Mouse (Mus musculus) heart, embryonic 11.5 days (tissue): ENCODE results near the gene Apoa1. TPM values are rescaled to one million over a fixed set of nuclear protein-coding genes. Genes with fewer than 3 reads are reported as not detected.

Experiments used
- ATAC-seq: fragments of 200-750 bp; cut with Nextera tagmentation; replicated peaks from 2 replicates; pipeline ENCODE4 v1.8.0; 2017; ENCODE audit warnings: moderate library complexity; ENCODE audit not compliant: insufficient number of reproducible peaks, low FRiP score, low TSS enrichment
- H3K27ac ChIP-seq: fragments of 300-500 bp; sonication (generic); 2 replicates; pipeline ENCODE4 v1.5.1; 2014; ENCODE audit warnings: mild to moderate bottlenecking, low read depth, low read length
- H3K27me3 ChIP-seq: fragments of 300-500 bp; sonication (generic); 2 replicates; pipeline ENCODE4 v1.6.1; 2014; ENCODE audit warnings: mild to moderate bottlenecking, low read length, mixed read lengths; ENCODE audit not compliant: control insufficient read depth, insufficient read depth
- H3K36me3 ChIP-seq: fragments of 300-500 bp; sonication (generic); 2 replicates; pipeline ENCODE4 v1.6.1; 2014; ENCODE audit warnings: mild to moderate bottlenecking, low read length, moderate library complexity, mixed read lengths; ENCODE audit not compliant: control insufficient read depth, insufficient read depth
- H3K4me1 ChIP-seq: fragments of 300-500 bp; sonication (generic); 2 replicates; pipeline ENCODE4 v1.6.1; 2014; ENCODE audit warnings: low read length; ENCODE audit not compliant: control insufficient read depth, insufficient read depth
- H3K4me2 ChIP-seq: fragments of 300-500 bp; sonication (generic); 2 replicates; pipeline ENCODE4 v1.6.1; 2014; ENCODE audit warnings: mild to moderate bottlenecking, moderate library complexity
- H3K4me3 ChIP-seq: fragments of 300-500 bp; sonication (generic); 2 replicates; pipeline ENCODE4 v1.5.1; 2014; ENCODE audit warnings: low read depth, low read length
- H3K9ac ChIP-seq: fragments of 300-500 bp; sonication (generic); 2 replicates; pipeline ENCODE4 v1.6.1; 2014; ENCODE audit warnings: mild to moderate bottlenecking, low read depth, low read length, moderate library complexity
- H3K9me3 ChIP-seq: fragments of 300-500 bp; sonication (generic); replicated peaks from 2 replicates; pipeline ENCODE4 v1.6.1; 2016; ENCODE audit warnings: low read length; ENCODE audit not compliant: control insufficient read depth
- WGBS: fragments of 180-500 bp; shearing (Covaris S2); extraction: QIAGEN DNeasy Blood & Tissue Kit; methylation state at CpG from one replicate; pipeline ENCODE4 v1.1.7; 2014; ENCODE audit not compliant: insufficient replicate concordance; 5-methylcytosine and 5-hydroxymethylcytosine counted together
- polyA plus RNA-seq: library from polyadenylated mRNA; unstranded; fragments of >200 nt; fragmentation: Nextera tagmentation; extraction: Ambion mirVana; gene quantifications from 2 replicates; pipeline ENCODE4 v1.2.1, GENCODE M21; 2014

Gene Apoa1
- 5.7 and 29.6 TPM in 2 replicates for polyA plus RNA-seq

DNA sequence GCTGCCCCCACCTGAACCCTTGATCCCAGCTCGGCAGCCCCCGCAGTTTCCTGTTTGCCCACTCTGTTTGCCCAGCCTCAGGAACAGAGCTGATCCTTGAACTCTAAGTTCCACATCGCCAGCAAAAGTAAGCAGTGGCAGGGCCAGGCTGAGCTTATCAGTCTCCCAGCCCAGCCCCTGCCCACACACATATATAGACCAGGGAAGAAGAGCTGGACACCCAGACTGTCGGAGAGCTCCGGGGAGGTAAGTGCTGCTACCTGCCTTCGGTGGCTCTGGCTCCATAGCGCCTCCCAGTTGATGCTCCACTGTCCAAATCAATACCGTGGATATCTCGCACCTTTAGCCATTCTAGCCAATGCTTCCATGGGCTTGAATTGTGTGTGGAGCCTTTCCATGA, at the start of gene Apoa1:
Apoa1 (plus strand) TSS at position 90 of the 400 bp plus-strand sequence.
- H3K4me1 ChIP-seq: peaks cover 5% of the 10 kb centered on the region; the same call in 1 of the 2 replicates
- no peak within 1 kb of the TSS for H3K27ac ChIP-seq
- no peak within 1 kb of the TSS for H3K9ac ChIP-seq
- peaks cover 5% of the 10 kb centered on the region; the same call in 1 of the 2 replicates for H3K27me3 ChIP-seq
- ATAC-seq: no peak
- no peaks in the 10 kb centered on the region for H3K9me3 ChIP-seq
- WGBS: 59% methylated on average over 9 of the region's 9 CpGs
- no peak within 1 kb of the TSS for H3K4me3 ChIP-seq
- no peak within 1 kb of the TSS for H3K4me2 ChIP-seq
- H3K36me3 ChIP-seq: no peaks in the 10 kb centered on the region

DNA sequence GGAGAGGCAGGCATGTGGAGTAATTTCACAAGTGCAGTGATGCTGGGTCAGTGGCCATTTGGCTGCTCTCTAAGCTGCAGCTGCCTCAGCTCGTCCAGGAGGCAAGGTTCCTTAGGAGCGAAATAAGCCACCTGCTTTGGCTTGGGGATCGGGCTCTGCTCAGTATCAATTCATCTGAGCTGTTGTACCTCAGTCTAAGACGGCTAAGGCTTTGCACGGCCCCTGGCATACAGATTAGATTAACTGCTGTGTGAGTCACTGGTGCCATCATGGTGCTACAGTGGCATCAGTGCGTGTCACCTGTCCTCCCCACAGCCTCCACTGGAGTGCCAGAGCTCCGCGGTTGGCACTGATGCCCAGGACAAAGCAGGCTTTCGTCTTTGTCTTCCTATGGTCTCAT, 49.8 kb upstream of the Apoa1 start:
- H3K4me3 ChIP-seq: no peak overlapping the region
- H3K27me3 ChIP-seq: no peaks in the 10 kb centered on the region
- no peak overlapping the region for H3K9ac ChIP-seq
- no peak for ATAC-seq
- H3K9me3 ChIP-seq: no peaks in the 10 kb centered on the region
- H3K27ac ChIP-seq: no peak overlapping the region
- H3K4me2 ChIP-seq: no peak overlapping the region
- 85% methylated on average over 9 of the region's 9 CpGs for WGBS
- peaks cover 6% of the 10 kb centered on the region; the same call in 1 of the 2 replicates for H3K4me1 ChIP-seq
- 0 out of 2 replicates have a peak, but pooled peaks cover 4% of the 10 kb centered on the region for H3K36me3 ChIP-seq

DNA sequence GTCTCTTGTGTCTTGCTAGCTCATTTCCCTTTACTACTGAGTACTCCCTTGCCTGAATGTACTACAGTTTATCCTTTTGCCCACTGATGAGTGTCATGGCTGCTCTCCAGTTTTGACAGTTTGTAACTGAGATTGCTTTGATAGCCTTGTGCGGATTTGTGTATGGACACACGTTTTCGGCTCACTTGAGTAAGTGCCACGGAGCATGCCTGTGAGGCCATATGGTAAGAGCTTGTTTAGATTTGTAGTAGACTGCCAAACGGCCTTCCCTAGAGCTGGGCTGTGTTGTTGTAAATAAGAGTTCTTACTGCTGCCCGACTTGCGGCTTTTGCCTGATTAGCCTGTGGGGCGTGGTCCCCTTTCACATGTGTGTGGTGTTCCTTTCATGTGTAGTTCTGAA, 47.1 kb upstream of the Apoa1 start:
- ATAC-seq: no peak
- H3K27ac ChIP-seq: no peak overlapping the region
- WGBS: 75% methylated on average over 8 of the region's 8 CpGs

DNA sequence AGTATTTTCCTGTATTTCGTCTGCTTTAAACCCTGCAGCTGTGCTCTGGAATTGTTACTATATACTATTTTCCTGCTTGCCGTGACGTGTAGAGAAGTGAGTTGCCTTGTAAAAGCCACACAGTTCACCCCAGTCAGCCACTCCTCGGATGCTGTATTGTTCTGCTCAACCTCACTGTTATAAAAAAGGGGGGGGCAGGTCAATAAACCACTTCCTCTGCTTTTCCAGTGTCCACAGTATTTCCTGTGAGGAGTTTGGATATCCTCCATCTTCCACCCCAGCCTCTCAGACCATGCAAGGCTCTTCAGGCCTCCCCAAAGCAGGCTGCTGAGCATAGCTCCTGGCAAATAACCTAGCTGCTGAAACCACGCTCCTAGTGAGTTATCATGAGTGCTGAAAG, 43.8 kb upstream of the Apoa1 start:
- no peak overlapping the region for H3K4me3 ChIP-seq
- H3K4me1 ChIP-seq: peaks cover 5% of the 10 kb centered on the region; the same call in 1 of the 2 replicates
- no peaks in the 10 kb centered on the region for H3K36me3 ChIP-seq
- no peak for ATAC-seq
- WGBS: 61% methylated on average over 5 of the region's 5 CpGs
- H3K9me3 ChIP-seq: no peaks in the 10 kb centered on the region
- H3K27me3 ChIP-seq: no peaks in the 10 kb centered on the region
- H3K27ac ChIP-seq: peak overlapping the region; percentile 63; the same call in 1 of the 2 replicates
- no peak overlapping the region for H3K4me2 ChIP-seq
- no peak overlapping the region for H3K9ac ChIP-seq

More for the DNA sequence above, 47.1 kb upstream of the Apoa1 start:
- Histone ChIP-seq H3K4me3 (no peak overlapping the region), H3K4me1 (peaks cover 5% of the 10 kb centered on the region; the same call in 1 of the 2 replicates), H3K36me3 (0 out of 2 replicates have a peak, but pooled peaks cover 4% of the 10 kb centered on the region), H3K9me3 (no peaks in the 10 kb centered on the region), H3K9ac (no peak overlapping the region), H3K27me3 (no peaks in the 10 kb centered on the region), H3K4me2 (no peak overlapping the region)

DNA sequence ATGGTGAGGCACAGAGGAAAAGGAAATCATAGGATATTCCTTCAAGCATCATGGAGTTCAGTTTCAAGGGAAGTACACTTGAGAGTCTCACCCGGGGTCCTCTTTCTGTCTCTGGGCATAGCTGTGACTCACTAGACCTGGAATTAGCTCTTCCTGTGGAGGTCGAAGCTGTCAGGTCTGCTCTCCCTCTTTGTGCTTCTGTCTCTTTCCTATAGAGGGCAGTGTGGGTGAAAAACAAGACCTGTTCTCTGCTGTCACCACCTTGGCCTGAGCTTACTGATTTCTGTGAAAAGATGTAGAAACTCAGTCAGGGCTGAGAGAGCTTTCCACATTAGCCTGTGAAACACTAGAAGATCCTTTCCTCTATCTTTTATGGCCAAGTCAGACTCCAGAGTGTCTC, 43.2 kb upstream of the Apoa1 start:
- H3K4me1 ChIP-seq: peaks cover 5% of the 10 kb centered on the region; the same call in 1 of the 2 replicates
- ATAC-seq: no peak
- no peaks in the 10 kb centered on the region for H3K27me3 ChIP-seq
- no peaks in the 10 kb centered on the region for H3K36me3 ChIP-seq
- H3K4me3 ChIP-seq: no peak overlapping the region
- no peak overlapping the region for H3K4me2 ChIP-seq
- 0 out of 2 replicates have a peak overlapping the region, but pooled peaks have one; percentile 63 for H3K27ac ChIP-seq
- no peak overlapping the region for H3K9ac ChIP-seq
- WGBS: 19% methylated on average over 2 of the region's 2 CpGs
- H3K9me3 ChIP-seq: no peaks in the 10 kb centered on the region

DNA sequence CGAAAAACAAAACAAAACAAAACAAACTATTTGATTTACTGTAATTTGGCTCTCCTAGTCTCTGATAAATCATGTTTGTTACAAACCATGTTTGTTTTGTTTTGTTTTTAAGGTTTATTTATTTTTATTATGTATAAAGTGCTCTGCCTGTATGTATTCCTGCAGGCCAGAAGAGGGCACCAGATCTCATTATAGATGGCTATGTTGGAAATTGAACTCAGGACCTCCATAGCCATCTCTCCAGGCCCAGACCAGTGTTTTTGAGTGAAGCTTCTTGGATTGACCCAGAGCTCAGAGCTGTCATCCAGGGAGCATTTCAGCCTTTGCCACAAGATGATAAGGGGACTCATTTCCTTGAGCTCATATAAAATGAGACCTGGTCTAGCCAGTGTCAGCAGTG, 42.0 kb upstream of the Apoa1 start:
- no peak overlapping the region for H3K27ac ChIP-seq
- H3K27me3 ChIP-seq: no peaks in the 10 kb centered on the region
- WGBS: 81% methylated on average over 1 of the region's 1 CpGs
- H3K9ac ChIP-seq: no peak overlapping the region
- no peak overlapping the region for H3K4me2 ChIP-seq
- H3K4me3 ChIP-seq: no peak overlapping the region
- H3K4me1 ChIP-seq: peaks cover 8% of the 10 kb centered on the region
- H3K9me3 ChIP-seq: no peaks in the 10 kb centered on the region
- ATAC-seq: no peak
- H3K36me3 ChIP-seq: no peaks in the 10 kb centered on the region

DNA sequence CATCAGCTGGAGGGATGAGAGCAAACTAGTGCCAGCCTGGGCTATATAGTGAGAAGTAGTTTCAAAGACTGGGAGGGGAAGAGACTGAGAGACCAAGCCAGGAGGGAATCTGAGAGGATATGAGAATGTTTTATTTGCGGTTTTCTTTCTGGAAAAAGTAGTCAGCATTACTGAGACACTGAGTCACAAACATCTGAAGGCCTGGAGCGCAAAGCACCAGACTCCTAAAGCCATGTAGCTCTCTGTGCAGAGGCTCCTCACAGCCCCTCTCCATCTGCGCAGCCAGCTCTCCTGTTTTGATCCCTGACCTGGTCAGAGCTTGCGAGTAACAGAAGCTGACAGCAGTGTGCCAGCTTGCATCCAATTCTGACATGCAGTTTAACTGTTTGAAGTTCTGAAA, 40.0 kb upstream of the Apoa1 start:
- H3K4me1 ChIP-seq: peaks cover 8% of the 10 kb centered on the region
- no peaks in the 10 kb centered on the region for H3K27me3 ChIP-seq
- H3K27ac ChIP-seq: no peak overlapping the region
- H3K4me3 ChIP-seq: no peak overlapping the region
- H3K4me2 ChIP-seq: no peak overlapping the region
- H3K9me3 ChIP-seq: no peaks in the 10 kb centered on the region
- WGBS: 86% methylated on average over 4 of the region's 4 CpGs
- no peak for ATAC-seq
- no peaks in the 10 kb centered on the region for H3K36me3 ChIP-seq
- H3K9ac ChIP-seq: no peak overlapping the region

DNA sequence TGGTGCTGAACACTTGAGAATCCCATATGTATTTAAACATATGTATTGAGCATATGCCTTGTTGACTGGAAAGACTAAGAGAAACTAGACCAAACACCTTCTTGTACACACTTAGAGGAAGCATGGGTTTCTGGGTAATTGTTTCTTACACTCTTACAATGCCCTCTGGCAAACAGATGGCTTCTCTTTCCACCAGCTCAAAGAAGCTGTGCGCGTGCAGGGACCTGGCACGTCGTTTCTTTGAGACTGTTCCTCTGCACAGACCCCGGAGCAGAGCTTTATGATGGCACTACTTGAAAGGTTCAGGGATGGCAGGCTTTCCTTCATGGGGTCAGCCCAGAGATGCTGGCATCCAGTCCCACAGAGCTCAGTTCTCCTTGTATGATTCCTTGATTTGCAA, 39.4 kb upstream of the Apoa1 start:
- 91% methylated on average over 5 of the region's 5 CpGs for WGBS
- Histone ChIP-seq H3K4me2 (no peak overlapping the region), H3K27ac (no peak overlapping the region), H3K27me3 (no peaks in the 10 kb centered on the region), H3K9ac (no peak overlapping the region), H3K9me3 (no peaks in the 10 kb centered on the region), H3K4me1 (peaks cover 8% of the 10 kb centered on the region), H3K4me3 (no peak overlapping the region), H3K36me3 (no peaks in the 10 kb centered on the region)
- ATAC-seq: no peak

DNA sequence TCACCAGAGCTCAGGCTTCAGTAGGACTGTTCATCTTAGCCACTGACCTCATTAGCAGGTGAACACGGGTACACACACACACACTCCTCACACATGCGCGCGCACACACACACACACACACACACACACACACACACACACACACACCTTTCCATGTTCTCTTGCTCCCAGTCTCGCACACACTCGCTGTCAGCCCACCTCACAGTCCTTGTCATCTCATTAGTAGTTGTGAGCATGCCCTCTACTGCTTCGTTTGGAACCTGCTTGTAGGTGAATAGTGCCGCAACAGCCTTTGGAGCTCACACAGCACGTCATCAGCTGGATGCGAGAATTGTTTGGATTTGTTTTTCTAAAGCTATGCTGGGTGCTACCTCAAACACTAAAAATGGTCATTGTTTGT, 39.0 kb upstream of the Apoa1 start:
- WGBS: 84% methylated on average over 10 of the region's 10 CpGs
- Histone ChIP-seq H3K9ac (no peak overlapping the region), H3K4me1 (peaks cover 8% of the 10 kb centered on the region), H3K4me2 (no peak overlapping the region), H3K27me3 (no peaks in the 10 kb centered on the region), H3K4me3 (no peak overlapping the region), H3K27ac (no peak overlapping the region), H3K9me3 (no peaks in the 10 kb centered on the region), H3K36me3 (no peaks in the 10 kb centered on the region)
- ATAC-seq: no peak
